10 mouse cellular contexts compared by ENCODE assay signal in the genomic region with DNA sequence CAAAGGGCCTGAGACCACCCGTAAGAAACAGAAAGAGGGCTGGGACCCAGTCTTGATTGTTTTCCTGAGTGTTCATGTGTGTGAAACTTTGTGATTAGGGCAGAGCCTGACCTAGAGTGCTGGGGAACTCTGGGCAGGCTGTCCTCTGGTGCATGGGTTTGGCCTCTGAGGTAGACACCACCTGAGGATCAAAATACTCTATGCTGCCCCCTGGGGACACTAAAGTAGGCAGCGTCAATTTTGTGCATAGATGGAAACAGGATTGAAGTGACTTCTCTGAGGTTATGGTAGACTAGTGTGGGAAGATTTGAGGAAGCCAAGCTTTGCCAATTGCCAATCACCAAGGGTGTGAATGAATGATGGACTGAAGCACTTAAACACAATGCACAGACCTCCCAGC. TPM values are rescaled to one million over a fixed set of nuclear protein-coding genes. Genes with fewer than 3 reads are reported as not detected.
DNase-seq lines count a peak whose midpoint lies in the region; ATAC-seq and TF ChIP-seq lines count a peak whose summit lies in the region.
"Had no signal": no experiment of that assay in that cellular context is flagged by ENCODE, and none has a peak within 500 bp of the region (broad histone marks: within the 10 kb centered on the region; RNA-seq: fewer than 3 reads in every experiment).

No protein-coding gene starts in this region.

- no peak overlapping the region for H3K27ac ChIP-seq in left cerebral cortex, adult 2 months
- H3K27ac ChIP-seq: forebrain, embryonic 12.5 days; kidney, embryonic 15.5 days had no signal

- peak; percentile 25 for TF ChIP-seq CTCF in left cerebral cortex, adult 2 months (IDR thresholded peaks at IDR 0.05)

- DNase-seq in left cerebral cortex, adult 2 months (ENCODE audit: extremely low spot score in 1 of 2, low spot score in 2 of 2), result no peak
- no peak for DNase-seq in left cerebral cortex, adult 18-20 months (ENCODE audit: low spot score in 2 of 2)
- DNase-seq in CD4-positive helper T cell, adult 2 months (ENCODE audit: low read depth, low spot score), result peak; percentile 51
- peak; percentile 65 for DNase-seq in R1 (ENCODE audit: low read depth, low spot score)
- no peak for DNase-seq in left cerebral cortex, adult 11 months (ENCODE audit: low spot score)
- no peak for DNase-seq in adrenal gland, adult (ENCODE audit: inconsistent age in 2 of 2, low spot score in 1 of 2)
- DNase-seq: heart, adult 11 months had no signal

- ATAC-seq in megakaryocyte progenitor cell, adult 5-6 weeks (replicated peaks; ENCODE audit: poor library complexity), result peak; percentile 35; the same call in 1 of the 2 replicates

- no peak overlapping the region for H3K4me3 ChIP-seq in left cerebral cortex, adult 2 months
- H3K4me3 ChIP-seq: forebrain, embryonic 12.5 days; kidney, embryonic 15.5 days had no signal

- intact Hi-C loops in left cerebral cortex, adult 2 months (cut with DNase I), result no loop called here

RNA-seq across cellular contexts. Expression of a gene that starts 7.1 kb away (rescaled TPM):
- 10 to 100 TPM; 19.0 to 26.9 TPM for total RNA-seq in left cerebral cortex, adult 2 months (2021)
- total RNA-seq in left cerebral cortex, adult 18-20 months (2021), result 10 to 100 TPM; 17.9 to 26.0 TPM
- 13.2 and 17.6 TPM in 2 replicates for total RNA-seq in megakaryocyte progenitor cell, adult 5-6 weeks (2015)
- 15.3 and 16.3 TPM in 2 replicates for total RNA-seq in megakaryocyte progenitor cell, adult 5-6 weeks (2017)

RNA-seq across cellular contexts. Expression of a gene that starts 7.2 kb away (rescaled TPM):
- 1 to 10 TPM; 5.6 to 7.9 TPM for total RNA-seq in left cerebral cortex, adult 2 months (2021)
- total RNA-seq in left cerebral cortex, adult 18-20 months (2021), result 10 to 100 TPM in 1 of 2 experiments, 1 to 10 TPM in 1; 7.9 to 10.6 TPM
- total RNA-seq in megakaryocyte progenitor cell, adult 5-6 weeks (2015), result 123 and 129 TPM in 2 replicates
- 70.4 and 103 TPM in 2 replicates for total RNA-seq in megakaryocyte progenitor cell, adult 5-6 weeks (2017)

RNA-seq across cellular contexts. Expression of a gene that starts 24.3 kb away (rescaled TPM):
- 10 to 100 TPM; 12.4 to 12.6 TPM for total RNA-seq in left cerebral cortex, adult 2 months (2021)
- total RNA-seq in left cerebral cortex, adult 18-20 months (2021), result 10 to 100 TPM; 11.2 to 12.4 TPM
- 17.0 and 20.8 TPM in 2 replicates for total RNA-seq in megakaryocyte progenitor cell, adult 5-6 weeks (2015)
- total RNA-seq in megakaryocyte progenitor cell, adult 5-6 weeks (2017), result 10.9 and 11.6 TPM in 2 replicates

RNA-seq across cellular contexts. Expression of a gene that starts 44.0 kb away (rescaled TPM):
- under 1 TPM in 1 of 2 experiments, not detected in 1; 0.70 TPM for total RNA-seq in left cerebral cortex, adult 2 months (2021)
- not detected for total RNA-seq in left cerebral cortex, adult 18-20 months (2021)
- 0.15 TPM in 1 of 2 replicates, not detected in the other for total RNA-seq in megakaryocyte progenitor cell, adult 5-6 weeks (2015)
- 0.25 TPM in 1 of 2 replicates, not detected in the other for total RNA-seq in megakaryocyte progenitor cell, adult 5-6 weeks (2017)

RNA-seq across cellular contexts. Expression of a gene that starts 59.9 kb away (rescaled TPM):
- total RNA-seq in left cerebral cortex, adult 2 months (2021), result 10 to 100 TPM; 45.5 to 54.9 TPM
- 10 to 100 TPM; 53.3 to 53.9 TPM for total RNA-seq in left cerebral cortex, adult 18-20 months (2021)
- 6.2 and 7.6 TPM in 2 replicates for total RNA-seq in megakaryocyte progenitor cell, adult 5-6 weeks (2015)
- 2.0 and 4.9 TPM in 2 replicates for total RNA-seq in megakaryocyte progenitor cell, adult 5-6 weeks (2017)

Comparison
In these comparisons a context has a peak if more than half of its experiments do, and no peak if none do; other contexts are left out.
1. DNase-seq: peak in CD4-positive helper T cell, adult 2 months (single experiment) and R1 (single experiment); none in left cerebral cortex, adult 2 months (0 of 2), left cerebral cortex, adult 18-20 months (0 of 2), left cerebral cortex, adult 11 months (single experiment) and adrenal gland, adult (0 of 2).
2. RNA of a gene that starts 7.2 kb away (total RNA-seq): 70.4 to 129 TPM in megakaryocyte progenitor cell, adult 5-6 weeks; 7.9 to 10.6 TPM in left cerebral cortex, adult 18-20 months and 5.6 to 7.9 TPM in left cerebral cortex, adult 2 months; every median in the first group is over 4 times any median in the second.